Mouse (Mus musculus): ENCODE results near the gene Celf5.

GRCm38 (mm10) chr10:81473003-81473451, 9.5 kb downstream of the Celf5 start:
- no peak for TF ChIP-seq FOSL1 (IDR thresholded peaks at IDR 0.05; ENCODE audit: insufficient read depth, low read length, poor library complexity, severe bottlenecking)
- no peak for TF ChIP-seq CTCF (IDR thresholded peaks at IDR 0.05; ENCODE audit: control insufficient read depth, insufficient read depth, insufficient read length)
- TF ChIP-seq MYOG (IDR thresholded peaks at IDR 0.05; ENCODE audit: control insufficient read depth, extremely low read depth, insufficient read length) = no peak
